Mouse (Mus musculus) central nervous system, embryonic 18 days (tissue): ENCODE results near the gene Wdr91. TPM values are rescaled to one million over a fixed set of nuclear protein-coding genes. Genes with fewer than 3 reads are reported as not detected.

Experiments
- polyA plus RNA-seq: library from polyadenylated mRNA; depleted of rRNA; stranded (reverse); fragments of >200 nt; gene quantifications from 2 replicates; pipeline ENCODE4 v1.2.3, GENCODE M21; 2012; rRNA removed

Gene Wdr91
- polyA plus RNA-seq = 27.4 and 29.0 TPM in 2 replicates

DNA sequence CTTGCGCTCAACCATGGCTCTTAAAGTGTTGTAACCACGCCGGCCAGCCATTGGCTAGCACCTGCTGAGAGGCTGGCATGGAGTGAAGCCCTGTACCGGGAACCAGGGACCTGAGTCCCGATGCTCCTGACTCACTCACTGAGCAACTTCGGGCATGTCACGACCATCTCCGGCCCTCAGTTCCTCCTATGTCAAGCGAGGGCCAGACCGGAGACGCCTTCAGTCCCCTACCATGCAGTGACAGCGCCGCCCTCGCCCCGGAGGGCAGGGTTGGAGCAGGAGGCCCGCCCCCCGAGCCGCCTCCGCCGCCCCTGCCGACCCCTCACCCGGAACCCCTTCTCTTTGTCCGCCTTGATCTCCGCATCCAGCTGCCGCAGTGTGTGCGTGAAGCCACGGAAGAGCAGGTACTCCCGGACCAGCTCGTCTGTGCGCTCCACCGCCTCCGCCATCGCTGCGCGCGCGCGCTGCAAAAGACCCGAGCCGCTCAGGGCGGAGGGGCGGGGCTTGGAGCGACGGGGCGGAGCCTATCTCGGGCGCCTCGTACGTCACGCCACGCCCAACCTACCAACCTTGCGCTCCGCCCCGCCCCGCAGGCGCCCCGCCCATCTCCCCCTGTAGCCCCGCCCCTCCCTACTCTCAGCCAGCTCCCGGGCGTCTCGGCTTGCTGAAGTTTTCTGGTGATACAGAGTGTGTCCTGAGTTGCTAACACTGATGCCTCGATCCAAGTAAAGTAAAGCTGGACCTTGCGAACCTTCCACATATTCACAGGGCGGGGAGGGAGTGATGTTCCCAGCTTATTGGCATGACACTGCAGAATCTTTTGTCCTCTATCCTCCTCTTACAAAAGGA lies at the start of gene Wdr91:
Gene Wdr91, minus strand, starts transcription at position 506 of the 849 bp plus-strand sequence.

DNA sequence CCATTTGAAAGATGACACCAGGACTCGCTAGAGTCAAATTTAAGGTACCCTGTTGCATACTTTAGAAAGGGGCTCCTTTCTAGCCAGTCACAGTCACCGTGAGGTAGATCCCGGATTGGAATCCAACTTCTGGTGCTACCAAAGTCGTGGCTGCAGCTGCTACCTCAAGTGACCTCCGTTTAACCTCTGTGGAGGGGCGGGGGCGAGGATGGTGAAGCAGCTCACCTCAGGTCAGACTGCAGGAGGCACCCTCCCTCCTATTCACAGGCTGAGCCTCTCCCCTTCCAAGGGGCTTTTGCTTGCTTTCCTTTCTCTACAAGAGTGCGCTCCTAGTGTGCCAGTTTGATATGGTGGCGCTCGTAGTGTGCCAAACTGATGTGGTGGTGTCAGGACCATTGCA lies 9.3 kb upstream of the Wdr91 start, which contains the start of gene Stra8:
Gene Stra8, plus strand, starts transcription at position 208 of the 400 bp plus-strand sequence.

DNA sequence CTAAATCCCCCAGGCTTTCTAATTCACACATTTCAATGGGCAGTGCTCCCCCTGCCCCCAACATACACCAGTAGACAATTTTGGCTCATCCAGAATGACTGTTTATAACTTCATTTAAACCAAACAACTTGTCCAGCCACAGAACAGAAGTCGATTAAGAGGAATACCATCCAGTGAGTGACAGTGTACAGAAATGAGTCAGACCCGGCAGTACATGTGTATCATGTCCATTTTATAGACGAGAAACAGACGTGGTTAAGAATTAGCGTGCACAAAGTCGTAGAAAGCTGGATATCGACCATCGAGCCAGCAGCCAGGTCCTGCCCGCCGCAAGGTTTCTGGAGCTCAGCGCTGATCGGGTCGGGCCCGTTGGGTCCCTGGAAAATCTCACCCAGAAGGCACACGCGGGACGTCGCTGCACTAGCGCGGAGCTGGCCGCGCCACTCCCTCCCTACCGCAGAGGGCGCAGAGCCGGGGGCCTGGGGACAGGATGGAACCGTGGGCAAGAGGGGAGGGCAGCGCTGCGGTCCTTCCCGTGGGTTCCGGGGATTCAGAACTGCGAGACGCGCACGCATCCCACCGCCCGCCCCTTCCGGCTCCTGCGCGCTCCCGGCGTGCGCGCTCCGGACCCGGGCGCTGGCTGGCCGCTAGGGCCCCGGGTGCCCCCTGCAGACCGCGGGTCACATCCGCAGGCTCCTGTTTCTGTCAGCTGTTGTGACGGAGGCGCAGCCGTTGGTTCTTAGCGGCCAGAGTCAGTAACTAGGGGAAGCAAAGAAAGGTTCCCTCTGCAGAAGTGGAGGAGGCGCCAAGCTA lies 33.0 kb downstream of the Wdr91 start, which contains the start of gene Cyren:
Gene Cyren, minus strand, starts transcription at position 552 of the 813 bp plus-strand sequence.

DNA sequence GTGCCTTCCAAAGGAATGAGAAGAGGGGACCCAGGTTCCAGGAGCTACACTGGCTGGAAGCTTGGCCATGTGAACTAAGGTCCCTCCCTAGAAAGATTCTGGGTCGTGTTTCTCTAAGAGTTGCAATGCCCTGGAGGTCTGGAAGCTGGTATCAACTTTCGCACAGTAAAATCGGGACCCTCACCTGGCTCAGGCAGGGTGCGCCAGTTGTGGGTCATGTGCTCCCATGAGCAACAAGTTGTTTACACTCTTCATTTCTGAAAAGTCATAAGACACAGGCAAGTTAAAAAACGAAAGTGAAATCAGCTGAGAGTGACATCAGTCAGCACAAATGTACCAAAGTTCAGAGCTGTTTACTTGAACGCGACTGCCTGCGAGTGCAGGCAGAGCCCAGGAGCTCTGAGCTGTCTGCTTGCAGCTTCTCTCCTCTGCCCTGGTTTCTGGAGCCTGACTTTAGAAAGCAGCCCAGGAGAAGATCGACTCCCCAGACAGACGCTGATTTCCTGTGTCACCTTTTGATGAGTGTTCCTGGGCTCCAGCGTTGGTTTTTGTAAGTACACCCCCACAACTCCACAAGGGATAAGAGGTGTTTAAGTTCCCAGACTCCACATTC lies 47.8 kb downstream of the Wdr91 start, which contains the start of gene Tmem140:
Gene Tmem140, plus strand, starts transcription at position 356 of the 613 bp plus-strand sequence.

Other genes starting within 250 kb of the Wdr91 start
- gene Agbl3, start 130.4 kb downstream of the Wdr91 start, polyA plus RNA-seq = 19.3 and 19.5 TPM in 2 replicates
- 0.92 and 1.5 TPM in 2 replicates for gene Tmem140, start 47.7 kb downstream of the Wdr91 start, polyA plus RNA-seq
- gene Cyren, start 32.8 kb downstream of the Wdr91 start, polyA plus RNA-seq = 9.0 and 9.2 TPM in 2 replicates
- gene Stra8, start 9.3 kb upstream of the Wdr91 start, polyA plus RNA-seq = not detected in 2 replicates
- 1.3 and 1.8 TPM in 2 replicates for gene Slc23a4, start 77.5 kb upstream of the Wdr91 start, polyA plus RNA-seq
- gene Cnot4, start 222.8 kb upstream of the Wdr91 start, polyA plus RNA-seq = 22.1 TPM in 2 replicates